Comparison of ENCODE assay signal across 28 mouse cellular contexts in genomic region chr11:69264276-69264675, GRCm38 (mm10). TPM values are rescaled to one million over a fixed set of nuclear protein-coding genes. Genes with fewer than 3 reads are reported as not detected.
"Had no signal": no experiment of that assay in that cellular context is flagged by ENCODE, and none has a peak within 500 bp of the region (broad histone marks: within the 10 kb centered on the region; RNA-seq: fewer than 3 reads in every experiment).

No protein-coding gene starts in this region.

- H3K27ac ChIP-seq: gastrocnemius, adult 2 months; heart, adult 2 months; hindbrain, embryonic 10.5 days; hindbrain, embryonic 12.5 days; hindbrain, embryonic 14.5 days; intestine, embryonic 15.5 days; layer of hippocampus, adult 2 months; left cerebral cortex, adult 2 months; limb, embryonic 10.5 days; limb, embryonic 12.5 days; liver, embryonic 13.5 days; liver, embryonic 15.5 days had no signal

- H3K9ac ChIP-seq: heart, embryonic 12.5 days; hindbrain, embryonic 12.5 days; hindbrain, embryonic 14.5 days; intestine, embryonic 15.5 days; limb, embryonic 12.5 days; liver, embryonic 13.5 days; liver, embryonic 15.5 days; liver, postnatal 0 days had no signal

- H3K4me2 ChIP-seq: heart, embryonic 12.5 days; hindbrain, embryonic 12.5 days; hindbrain, embryonic 14.5 days; intestine, embryonic 15.5 days; limb, embryonic 12.5 days; liver, embryonic 11.5 days; liver, embryonic 13.5 days; liver, embryonic 15.5 days had no signal

- H3K36me3 ChIP-seq: heart, embryonic 12.5 days; hindbrain, embryonic 10.5 days; hindbrain, embryonic 12.5 days; intestine, embryonic 15.5 days; limb, embryonic 10.5 days; limb, embryonic 12.5 days; liver, embryonic 13.5 days; liver, embryonic 15.5 days had no signal

- H3K9me3 ChIP-seq: heart, embryonic 12.5 days; hindbrain, embryonic 10.5 days; hindbrain, embryonic 12.5 days; intestine, embryonic 15.5 days; limb, embryonic 10.5 days; limb, embryonic 12.5 days; liver, embryonic 13.5 days; liver, embryonic 15.5 days had no signal

- H3K27me3 ChIP-seq: intestine, embryonic 15.5 days had no signal

- ATAC-seq: hindbrain, embryonic 16.5 days; inflammation-experienced regulatory T-cells, adult 6 months; intestine, embryonic 15.5 days; intestine, postnatal 0 days; liver, postnatal 0 days had no signal

- H3K4me1 ChIP-seq: limb, embryonic 12.5 days had no signal

- DNase-seq: gastrocnemius, adult 2 months; gastrocnemius, postnatal 10 days; gastrocnemius, postnatal 25 days; heart, adult 2 months; heart, postnatal 10 days; heart, postnatal 4 days; kidney, adult 18-20 months; kidney, adult 8-10 months; kidney, postnatal 36 days; liver; liver, embryonic 13.5 days; liver, postnatal 0 days had no signal

- H3K4me3 ChIP-seq: gastrocnemius, adult 2 months; heart, adult 2 months; heart, embryonic 12.5 days; hindbrain, embryonic 10.5 days; hindbrain, embryonic 12.5 days; intestine, embryonic 15.5 days; layer of hippocampus, adult 2 months; left cerebral cortex, adult 2 months; limb, embryonic 10.5 days; limb, embryonic 12.5 days; liver, embryonic 13.5 days; liver, embryonic 15.5 days had no signal

RNA-seq across cellular contexts. Expression of gene Gucy2e, which starts 27.4 kb away (rescaled TPM):
- total RNA-seq: gastrocnemius, adult 2 months; gastrocnemius, postnatal 10 days; gastrocnemius, postnatal 25 days; gastrocnemius, postnatal 4 days; granulocyte monocyte progenitor cell, adult 5-6 weeks had no signal
- polyA plus RNA-seq: limb, embryonic 10.5 days; limb, embryonic 12.5 days; liver, embryonic 13.5 days; liver, embryonic 15.5 days; liver, postnatal 0 days had no signal
